9 mouse cellular contexts compared by ENCODE assay signal in the genomic region with DNA sequence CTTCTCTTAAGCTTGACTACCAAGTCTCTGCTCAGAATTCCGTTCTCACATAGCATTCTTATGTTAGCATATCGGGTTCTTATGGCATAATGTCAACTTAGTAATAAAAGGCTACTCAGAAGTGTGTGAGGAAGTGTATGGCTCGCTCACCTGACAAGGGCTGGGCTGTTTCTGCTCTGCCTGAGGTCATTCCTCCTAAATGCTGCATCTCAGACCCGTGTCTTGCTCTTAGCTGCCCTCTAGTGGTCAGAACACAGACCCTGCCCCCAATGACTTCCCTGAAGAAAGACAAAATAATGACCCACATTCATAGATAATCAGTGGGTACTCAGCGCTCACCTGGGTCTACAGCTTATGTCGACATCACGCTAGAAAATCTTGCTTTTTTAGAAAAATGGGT. TPM values are rescaled to one million over a fixed set of nuclear protein-coding genes. Genes with fewer than 3 reads are reported as not detected.
DNase-seq lines count a peak whose midpoint lies in the region; ATAC-seq lines count a peak whose summit lies in the region.
"Had no signal": no experiment of that assay in that cellular context is flagged by ENCODE, and none has a peak within 500 bp of the region (broad histone marks: within the 10 kb centered on the region; RNA-seq: fewer than 3 reads in every experiment).

No protein-coding gene starts in this region.

- 26% methylated on average over 7 of the region's 7 CpGs for WGBS in forebrain, embryonic 14.5 days
- 15% methylated on average over 7 of the region's 7 CpGs for WGBS in lung, embryonic 16.5 days

- no peak overlapping the region for H3K27ac ChIP-seq in forebrain, embryonic 14.5 days (ENCODE audit: low read depth, low read length)
- no peak overlapping the region for H3K27ac ChIP-seq in lung, embryonic 16.5 days (ENCODE audit: low read length)
- H3K27ac ChIP-seq: limb, embryonic 12.5 days had no signal

- H3K4me3 ChIP-seq in forebrain, embryonic 14.5 days (ENCODE audit: low read depth, low read length), result no peak overlapping the region
- no peak overlapping the region for H3K4me3 ChIP-seq in lung, embryonic 16.5 days (ENCODE audit: low read length)
- H3K4me3 ChIP-seq: limb, embryonic 12.5 days had no signal

- peak; percentile 63 for DNase-seq in gastrocnemius, adult 18-20 months (ENCODE audit: low spot score)
- DNase-seq in gastrocnemius, postnatal 25 days, result no peak
- DNase-seq in ES-CJ7 (ENCODE audit: low read depth, low spot score), result peak; percentile 75
- peak; percentile 22 for DNase-seq in c-Kit-positive CD71-positive TER-119-positive erythroid progenitor cells, embryonic 14.5 days (ENCODE audit: low spot score)
- DNase-seq in forebrain, embryonic 14.5 days (ENCODE audit: low spot score), result peak; percentile 75
- peak; percentile 67 for DNase-seq in kidney, postnatal 14 days
- peak; percentile 57 for DNase-seq in right cerebral cortex, postnatal 4 days

- no peaks in the 10 kb centered on the region for H3K9me3 ChIP-seq in forebrain, embryonic 14.5 days (replicated peaks; ENCODE audit: control insufficient read depth, low read length)
- no peaks in the 10 kb centered on the region for H3K9me3 ChIP-seq in lung, embryonic 16.5 days (ENCODE audit: control insufficient read depth, low read length)
- H3K9me3 ChIP-seq: limb, embryonic 12.5 days had no signal

- no peaks in the 10 kb centered on the region for H3K4me1 ChIP-seq in forebrain, embryonic 14.5 days (ENCODE audit: control insufficient read depth, insufficient read depth, low read length)
- H3K4me1 ChIP-seq in lung, embryonic 16.5 days (replicated peaks; ENCODE audit: control insufficient read depth, insufficient read depth, low read length), result peaks cover 3% of the 10 kb centered on the region
- H3K4me1 ChIP-seq: limb, embryonic 12.5 days had no signal

- peak; percentile 40; the same call in 1 of the 2 replicates for ATAC-seq in forebrain, embryonic 14.5 days
- ATAC-seq in lung, embryonic 16.5 days (ENCODE audit: low read depth), result peak; percentile 30; the same call in 1 of the 2 replicates

- no peak overlapping the region for H3K4me2 ChIP-seq in forebrain, embryonic 14.5 days (ENCODE audit: low read length)
- H3K4me2 ChIP-seq in lung, embryonic 16.5 days (ENCODE audit: low read depth, low read length), result no peak overlapping the region
- H3K4me2 ChIP-seq: limb, embryonic 12.5 days had no signal

- no peaks in the 10 kb centered on the region for H3K36me3 ChIP-seq in forebrain, embryonic 14.5 days (ENCODE audit: control insufficient read depth, insufficient read depth, low read length)
- H3K36me3 ChIP-seq in lung, embryonic 16.5 days (ENCODE audit: control insufficient read depth, insufficient read depth, low read length), result no peaks in the 10 kb centered on the region
- H3K36me3 ChIP-seq: limb, embryonic 12.5 days had no signal

- no peaks in the 10 kb centered on the region for H3K27me3 ChIP-seq in forebrain, embryonic 14.5 days (replicated peaks; ENCODE audit: control insufficient read depth, insufficient read depth, low read length)
- H3K27me3 ChIP-seq in lung, embryonic 16.5 days (ENCODE audit: control insufficient read depth, insufficient read depth, low read depth, low read length), result no peaks in the 10 kb centered on the region
- H3K27me3 ChIP-seq: limb, embryonic 12.5 days had no signal

- H3K9ac ChIP-seq in forebrain, embryonic 14.5 days (ENCODE audit: low read length), result no peak overlapping the region
- no peak overlapping the region for H3K9ac ChIP-seq in lung, embryonic 16.5 days (ENCODE audit: low read length)
- H3K9ac ChIP-seq: limb, embryonic 12.5 days had no signal

RNA-seq across cellular contexts. Expression of gene Cd83, which starts 58.9 kb away (rescaled TPM):
- under 1 TPM; 0.32 to 0.76 TPM for total RNA-seq in gastrocnemius, adult 18-20 months (2021)
- total RNA-seq in gastrocnemius, postnatal 25 days (2021), result under 1 TPM; 0.67 to 0.77 TPM
- polyA plus RNA-seq in forebrain, embryonic 14.5 days (2014; fragmentation: Nextera tagmentation; extraction: Ambion mirVana), result 9.1 and 9.2 TPM in 2 replicates
- polyA plus RNA-seq in lung, embryonic 16.5 days (2015; fragmentation: Nextera tagmentation; extraction: Ambion mirVana), result 12.3 and 14.1 TPM in 2 replicates
